Mouse (Mus musculus) thymus, adult 2 months (tissue): ENCODE results near the gene Gm38100. TPM values are rescaled to one million over a fixed set of nuclear protein-coding genes. Genes with fewer than 3 reads are reported as not detected.
A peak's percentile ranks its signal among the peaks of the same experiment; 100 is the strongest.

ENCODE experiments used
- DNase-seq: peaks from one replicate; pipeline ENCODE4 v3.0.0; 2021
- H3K27ac ChIP-seq: fragments of 200-500 bp; 2 replicates; pipeline ENCODE4 v1.5.1; 2012; ENCODE audit warnings: low read length, control low read depth; ENCODE audit not compliant: control insufficient read depth, insufficient read depth
- H3K27me3 ChIP-seq: fragments of 200-500 bp; 2 replicates; pipeline ENCODE4 v1.6.1; 2012; ENCODE audit warnings: mild to moderate bottlenecking, low read length, moderate library complexity, mixed read lengths; ENCODE audit not compliant: control insufficient read depth, insufficient read depth
- H3K36me3 ChIP-seq: fragments of 200-500 bp; 2 replicates; pipeline ENCODE4 v1.6.1; 2012; ENCODE audit warnings: mild to moderate bottlenecking, low read length, moderate library complexity; ENCODE audit not compliant: control insufficient read depth, insufficient read depth
- H3K4me1 ChIP-seq: fragments of 200-500 bp; replicated peaks from 2 replicates; pipeline ENCODE4 v1.6.1; 2012; ENCODE audit warnings: low read length; ENCODE audit not compliant: control insufficient read depth, insufficient read depth
- H3K4me3 ChIP-seq: fragments of 200-500 bp; 2 replicates; pipeline ENCODE4 v1.5.1; 2012; ENCODE audit warnings: mild to moderate bottlenecking, low read length, control low read depth, moderate library complexity; ENCODE audit not compliant: control insufficient read depth, insufficient read depth
- CTCF ChIP-seq: fragments of 200-500 bp; IDR thresholded peaks from 2 replicates; pipeline ENCODE4 v1.5.1; 2012; ENCODE audit warnings: mild to moderate bottlenecking, control low read depth, low read length, moderate library complexity, borderline replicate concordance; ENCODE audit not compliant: control insufficient read depth, poor library complexity, insufficient read depth; ENCODE audit errors: extremely low read depth
- POLR2A ChIP-seq: fragments of 200-500 bp; IDR thresholded peaks from 2 replicates; pipeline ENCODE4 v1.6.1; 2012; ENCODE audit warnings: mild to moderate bottlenecking, low read length, control low read depth, moderate library complexity; ENCODE audit not compliant: control insufficient read depth, poor library complexity, insufficient read depth; ENCODE audit errors: extremely low read depth
- WGBS: fragments of 180-500 bp; shearing (Covaris S2); methylation state at CpG from one replicate; pipeline ENCODE4 v1.1.7; 2018; 5-methylcytosine and 5-hydroxymethylcytosine counted together
- polyA plus RNA-seq: library from polyadenylated mRNA; depleted of rRNA; stranded (reverse); fragments of >200 nt; gene quantifications from 2 replicates; pipeline ENCODE4 v1.2.3, GENCODE M21; 2012

Gene Gm38100
- polyA plus RNA-seq, 1 experiment: 0.07 TPM

GRCm38 (mm10) chr1:175893726-175894125 lies 26.4 kb upstream of the Gm38100 start:
- 0 out of 2 replicates have a peak, but pooled peaks cover 9% of the 10 kb centered on the region for H3K36me3 ChIP-seq
- TF ChIP-seq CTCF (no peak), POLR2A (no peak)
- no peaks in the 10 kb centered on the region for H3K4me1 ChIP-seq
- H3K27me3 ChIP-seq: no peaks in the 10 kb centered on the region
- WGBS: 97% methylated on average over 12 of the region's 12 CpGs
- H3K4me3 ChIP-seq: no peak overlapping the region
- no peak overlapping the region for H3K27ac ChIP-seq
- no peak for DNase-seq

GRCm38 (mm10) chr1:175911207-175911606 lies 8.9 kb upstream of the Gm38100 start:
- H3K36me3 ChIP-seq: peaks cover 21% of the 10 kb centered on the region
- no peak for DNase-seq
- TF ChIP-seq CTCF: no peak
- H3K27me3 ChIP-seq: no peaks in the 10 kb centered on the region
- H3K4me1 ChIP-seq: no peaks in the 10 kb centered on the region
- no peak overlapping the region for H3K4me3 ChIP-seq
- WGBS: 90% methylated on average over 2 of the region's 2 CpGs
- no peak overlapping the region for H3K27ac ChIP-seq

- Histone ChIP-seq H3K36me3 (peaks cover 15% of the 10 kb centered on the region), H3K27me3 (no peaks in the 10 kb centered on the region), H3K27ac (no peak overlapping the region), H3K4me1 (no peaks in the 10 kb centered on the region), H3K4me3 (no peak overlapping the region)
- TF ChIP-seq POLR2A: no peak
- TF ChIP-seq CTCF: no peak
- WGBS: 97% methylated on average over 3 of the region's 3 CpGs
- no peak for DNase-seq
These were observed 8.1 kb upstream of the Gm38100 start for GRCm38 (mm10) chr1:175912038-175912437.

GRCm38 (mm10) chr1:175913728-175914303 lies 6.3 kb upstream of the Gm38100 start:
- 64% methylated on average over 5 of the region's 5 CpGs for WGBS
- no peak overlapping the region for H3K4me3 ChIP-seq
- H3K36me3 ChIP-seq: peaks cover 7% of the 10 kb centered on the region; the same call in 1 of the 2 replicates
- TF ChIP-seq CTCF (no peak), POLR2A (no peak)
- no peaks in the 10 kb centered on the region for H3K27me3 ChIP-seq
- H3K27ac ChIP-seq: no peak overlapping the region
- no peaks in the 10 kb centered on the region for H3K4me1 ChIP-seq
- no peak for DNase-seq

GRCm38 (mm10) chr1:175921091-175921490 lies 962 bp downstream of the Gm38100 start:
- WGBS: 93% methylated on average over 8 of the region's 8 CpGs
- no peak for TF ChIP-seq CTCF
- TF ChIP-seq POLR2A: no peak

GRCm38 (mm10) chr1:175923848-175924787 lies 4.0 kb downstream of the Gm38100 start:
- 55% methylated on average over 7 of the region's 7 CpGs for WGBS

More at GRCm38 (mm10) chr1:175921091-175921490, 962 bp downstream of the Gm38100 start:
- no peak for DNase-seq
- H3K36me3 ChIP-seq: no peaks in the 10 kb centered on the region
- no peaks in the 10 kb centered on the region for H3K4me1 ChIP-seq
- H3K4me3 ChIP-seq: no peak overlapping the region
- no peak overlapping the region for H3K27ac ChIP-seq
- no peaks in the 10 kb centered on the region for H3K27me3 ChIP-seq

More at GRCm38 (mm10) chr1:175923848-175924787, 4.0 kb downstream of the Gm38100 start:
- TF ChIP-seq CTCF (no peak), POLR2A (no peak)
- DNase-seq: peak; percentile 67
- Histone ChIP-seq H3K36me3 (no peaks in the 10 kb centered on the region), H3K4me3 (no peak overlapping the region), H3K27me3 (no peaks in the 10 kb centered on the region), H3K4me1 (no peaks in the 10 kb centered on the region), H3K27ac (no peak overlapping the region)
